Mouse (Mus musculus): ENCODE results near the gene Clcnkb.

GRCm38 (mm10) chr4:141429847-141430246 lies 14.0 kb upstream of the Clcnkb start:
- TF ChIP-seq CTCF (IDR thresholded peaks at IDR 0.05; ENCODE audit: borderline replicate concordance, extremely low read depth, insufficient read depth, insufficient read length) (peak; percentile 54), POLR2A (IDR thresholded peaks at IDR 0.05; ENCODE audit: borderline replicate concordance, extremely low read depth, insufficient read depth, insufficient read length, poor library complexity, severe bottlenecking) (no peak)

Data from brain, embryonic 14.5 days (tissue).